Mouse (Mus musculus): Measurements from ENCODE around the gene Phlpp2. TPM values are rescaled to one million over a fixed set of nuclear protein-coding genes. Genes with fewer than 3 reads are reported as not detected.

The Phlpp2 gene
- 5.2 and 7.7 TPM in 2 replicates for polyA plus RNA-seq (2014; fragmentation: Nextera tagmentation; extraction: Ambion mirVana)

DNA sequence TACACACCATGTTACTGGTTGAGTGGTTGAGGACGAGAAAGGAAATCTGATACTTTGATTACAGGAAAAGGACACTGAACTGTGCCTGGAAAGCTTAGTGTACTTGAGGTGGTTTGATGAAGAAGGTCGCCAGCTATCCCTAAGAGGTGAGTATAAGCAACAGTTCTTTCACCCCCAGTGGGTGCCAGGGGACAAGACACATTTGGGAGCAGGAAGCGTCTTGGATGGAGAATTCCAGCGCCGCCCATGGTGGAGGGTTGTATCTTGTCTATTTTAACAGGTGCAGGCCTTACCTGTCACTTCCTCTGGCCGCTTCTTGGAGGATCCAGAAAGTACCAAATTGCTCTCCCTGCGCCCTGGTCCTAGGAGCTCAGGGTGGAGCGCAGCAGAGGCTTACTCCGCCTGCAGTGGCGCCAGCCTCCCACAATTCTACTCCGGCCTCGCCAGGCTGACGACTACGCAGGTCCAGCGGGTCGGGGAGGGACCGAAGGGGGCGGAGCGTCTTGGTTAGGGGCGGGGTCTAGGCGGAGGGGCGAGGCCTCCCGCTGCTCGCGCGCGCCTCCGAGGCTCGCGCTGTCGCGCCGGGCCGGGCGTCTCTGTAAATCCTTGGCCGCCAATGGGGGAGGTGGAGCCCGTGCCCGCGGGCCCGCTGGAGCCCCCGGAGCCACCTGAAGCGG lies at the start of gene Phlpp2:
TSS of gene Phlpp2 (plus strand) at position 540 of the 677 bp plus-strand sequence.
- H3K27me3 ChIP-seq (ENCODE audit: control insufficient read depth, insufficient read depth, low read length): no peaks in the 10 kb centered on the region
- H3K4me2 ChIP-seq (ENCODE audit: low read depth, low read length): peak within 1 kb of the TSS; percentile 78
- H3K36me3 ChIP-seq (ENCODE audit: control insufficient read depth, insufficient read depth, low read length): no peaks in the 10 kb centered on the region
- H3K9ac ChIP-seq (replicated peaks; ENCODE audit: low read depth, low read length): peak within 1 kb of the TSS; percentile 90
- H3K9me3 ChIP-seq (ENCODE audit: control insufficient read depth, low read length): no peaks in the 10 kb centered on the region
- 1% methylated on average over 42 of the region's 42 CpGs for WGBS
- peak; percentile 98 for ATAC-seq (ENCODE audit: low read depth)
- H3K4me1 ChIP-seq (ENCODE audit: control insufficient read depth, insufficient read depth, low read length): 0 out of 2 replicates have a peak, but pooled peaks cover 3% of the 10 kb centered on the region
- H3K27ac ChIP-seq (ENCODE audit: low read depth, low read length): peak within 1 kb of the TSS; percentile 81
- H3K4me3 ChIP-seq (ENCODE audit: low read depth, low read length): peak within 1 kb of the TSS; percentile 91

GRCm38 (mm10) chr8:109823561-109823960 lies 44.8 kb upstream of the Phlpp2 start:
- no peak for ATAC-seq (ENCODE audit: low read depth)

DNA sequence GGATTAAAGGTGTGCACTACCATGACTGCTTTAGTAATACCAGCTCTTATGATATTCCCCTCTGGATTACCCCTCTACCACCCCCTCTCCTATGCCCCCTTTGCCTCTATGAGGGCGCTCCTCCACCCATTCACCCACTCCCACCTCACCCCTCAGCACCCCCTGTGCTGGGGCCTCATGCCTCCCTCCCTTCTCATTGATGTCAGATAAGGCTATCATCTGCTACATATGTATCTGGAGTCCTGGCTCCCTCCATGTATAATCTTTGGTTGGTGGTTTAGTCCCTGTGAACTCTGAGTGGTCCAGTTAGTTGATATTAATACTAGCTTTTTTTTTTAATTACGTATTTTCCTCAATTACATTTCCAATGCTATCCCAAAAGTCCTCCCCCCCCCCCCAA lies 28.5 kb upstream of the Phlpp2 start:
- Histone ChIP-seq H3K27ac (ENCODE audit: low read depth, low read length) (no peak overlapping the region), H3K9me3 (ENCODE audit: control insufficient read depth, low read length) (no peaks in the 10 kb centered on the region), H3K4me3 (ENCODE audit: low read depth, low read length) (no peak overlapping the region), H3K9ac (replicated peaks; ENCODE audit: low read depth, low read length) (no peak overlapping the region), H3K4me1 (ENCODE audit: control insufficient read depth, insufficient read depth, low read length) (no peaks in the 10 kb centered on the region), H3K27me3 (ENCODE audit: control insufficient read depth, insufficient read depth, low read length) (no peaks in the 10 kb centered on the region), H3K4me2 (ENCODE audit: low read depth, low read length) (no peak overlapping the region), H3K36me3 (ENCODE audit: control insufficient read depth, insufficient read depth, low read length) (peaks cover 26% of the 10 kb centered on the region)
- WGBS: 100% methylated on average over 2 of the region's 2 CpGs
- ATAC-seq (ENCODE audit: low read depth): no peak

More at GRCm38 (mm10) chr8:109823561-109823960, 44.8 kb upstream of the Phlpp2 start:
- Histone ChIP-seq H3K9me3 (ENCODE audit: control insufficient read depth, low read length) (no peaks in the 10 kb centered on the region), H3K4me3 (ENCODE audit: low read depth, low read length) (no peak overlapping the region), H3K36me3 (ENCODE audit: control insufficient read depth, insufficient read depth, low read length) (no peaks in the 10 kb centered on the region), H3K27ac (ENCODE audit: low read depth, low read length) (no peak overlapping the region), H3K9ac (replicated peaks; ENCODE audit: low read depth, low read length) (no peak overlapping the region), H3K4me1 (ENCODE audit: control insufficient read depth, insufficient read depth, low read length) (no peaks in the 10 kb centered on the region), H3K27me3 (ENCODE audit: control insufficient read depth, insufficient read depth, low read length) (no peaks in the 10 kb centered on the region), H3K4me2 (ENCODE audit: low read depth, low read length) (no peak overlapping the region)
- 93% methylated on average over 2 of the region's 2 CpGs for WGBS

DNA sequence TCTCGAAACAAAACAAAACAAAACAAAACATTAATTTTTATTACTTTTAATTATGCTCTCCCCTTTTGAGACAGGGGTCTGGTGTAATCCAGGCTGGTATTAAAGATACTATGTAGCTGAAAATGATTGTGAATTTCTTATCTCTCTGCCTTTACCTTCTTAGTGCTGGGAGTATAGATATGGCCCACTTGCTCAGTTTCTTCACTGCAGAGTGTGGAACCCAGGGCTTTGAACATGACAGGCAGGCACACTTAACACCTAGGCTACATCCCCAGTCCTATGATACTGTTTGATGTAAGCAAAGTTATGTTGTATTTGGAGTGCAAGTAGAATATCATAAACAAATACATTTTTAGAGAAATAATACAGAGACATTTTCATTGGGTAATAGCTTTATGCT lies 25.9 kb upstream of the Phlpp2 start:
- Histone ChIP-seq H3K27ac (ENCODE audit: low read depth, low read length) (no peak overlapping the region), H3K27me3 (ENCODE audit: control insufficient read depth, insufficient read depth, low read length) (no peaks in the 10 kb centered on the region), H3K4me3 (ENCODE audit: low read depth, low read length) (no peak overlapping the region), H3K4me1 (ENCODE audit: control insufficient read depth, insufficient read depth, low read length) (no peaks in the 10 kb centered on the region), H3K36me3 (ENCODE audit: control insufficient read depth, insufficient read depth, low read length) (peaks cover 31% of the 10 kb centered on the region), H3K9me3 (ENCODE audit: control insufficient read depth, low read length) (no peaks in the 10 kb centered on the region), H3K9ac (replicated peaks; ENCODE audit: low read depth, low read length) (no peak overlapping the region), H3K4me2 (ENCODE audit: low read depth, low read length) (no peak overlapping the region)
- 100% methylated on average over 1 of the region's 1 CpGs for WGBS
- ATAC-seq (ENCODE audit: low read depth): no peak

DNA sequence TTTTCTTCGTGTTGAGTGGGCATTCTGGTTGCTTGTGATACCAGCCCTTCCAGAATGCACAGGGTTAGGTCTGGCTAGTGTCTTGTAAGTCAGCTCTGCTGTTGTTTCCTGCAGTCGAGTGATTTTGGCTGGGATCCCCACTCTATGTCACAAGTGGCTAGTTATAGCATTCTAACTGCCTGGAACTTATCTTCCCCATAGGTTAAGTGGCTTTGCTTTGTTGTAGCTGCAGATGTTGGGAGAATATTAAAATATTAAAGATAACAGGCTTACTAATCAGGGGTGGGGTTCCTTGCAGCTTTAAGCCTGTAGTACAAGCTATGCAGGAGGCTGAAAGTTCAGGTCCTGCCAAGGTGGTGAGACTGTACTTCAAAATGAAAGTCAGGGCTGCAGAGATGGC lies 20.5 kb upstream of the Phlpp2 start:
- Histone ChIP-seq H3K27me3 (ENCODE audit: control insufficient read depth, insufficient read depth, low read length) (no peaks in the 10 kb centered on the region), H3K9ac (replicated peaks; ENCODE audit: low read depth, low read length) (no peak overlapping the region), H3K4me1 (ENCODE audit: control insufficient read depth, insufficient read depth, low read length) (no peaks in the 10 kb centered on the region), H3K4me2 (ENCODE audit: low read depth, low read length) (no peak overlapping the region), H3K27ac (ENCODE audit: low read depth, low read length) (no peak overlapping the region), H3K36me3 (ENCODE audit: control insufficient read depth, insufficient read depth, low read length) (peaks cover 46% of the 10 kb centered on the region), H3K9me3 (ENCODE audit: control insufficient read depth, low read length) (no peaks in the 10 kb centered on the region), H3K4me3 (ENCODE audit: low read depth, low read length) (no peak overlapping the region)
- WGBS: 90% methylated on average over 2 of the region's 2 CpGs
- ATAC-seq (ENCODE audit: low read depth): no peak

- Histone ChIP-seq H3K9ac (replicated peaks; ENCODE audit: low read depth, low read length) (no peak overlapping the region), H3K4me1 (ENCODE audit: control insufficient read depth, insufficient read depth, low read length) (no peaks in the 10 kb centered on the region), H3K27ac (ENCODE audit: low read depth, low read length) (no peak overlapping the region), H3K27me3 (ENCODE audit: control insufficient read depth, insufficient read depth, low read length) (no peaks in the 10 kb centered on the region), H3K36me3 (ENCODE audit: control insufficient read depth, insufficient read depth, low read length) (peaks cover 42% of the 10 kb centered on the region), H3K9me3 (ENCODE audit: control insufficient read depth, low read length) (no peaks in the 10 kb centered on the region), H3K4me2 (ENCODE audit: low read depth, low read length) (no peak overlapping the region), H3K4me3 (ENCODE audit: low read depth, low read length) (no peak overlapping the region)
- WGBS: 87% methylated on average over 3 of the region's 3 CpGs
- ATAC-seq (ENCODE audit: low read depth): no peak
Observed at GRCm38 (mm10) chr8:109848981-109849380, 19.4 kb upstream of the Phlpp2 start.

DNA sequence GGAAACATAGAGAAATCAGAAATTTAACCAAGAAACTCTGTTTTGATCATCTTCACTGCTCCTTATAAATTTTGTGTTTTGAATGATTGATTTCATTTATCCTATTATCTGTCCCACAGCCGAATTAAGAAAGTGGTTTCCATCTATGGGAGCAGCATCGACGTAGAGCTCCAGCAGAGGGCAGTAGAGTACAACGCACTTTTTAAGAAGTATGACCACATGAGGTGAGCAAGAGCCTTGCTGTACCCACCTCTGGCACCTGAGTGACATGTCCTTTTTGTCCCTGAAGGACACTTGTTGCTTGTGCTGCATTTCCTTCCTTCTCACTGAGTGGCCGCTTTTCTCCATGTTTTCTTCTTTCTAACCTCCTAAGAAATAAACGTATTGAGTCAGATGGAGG lies 14.9 kb upstream of the Phlpp2 start:
- H3K36me3 ChIP-seq (ENCODE audit: control insufficient read depth, insufficient read depth, low read length): peaks cover 45% of the 10 kb centered on the region
- H3K4me1 ChIP-seq (ENCODE audit: control insufficient read depth, insufficient read depth, low read length): no peaks in the 10 kb centered on the region
- H3K9ac ChIP-seq (replicated peaks; ENCODE audit: low read depth, low read length): no peak overlapping the region
- no peaks in the 10 kb centered on the region for H3K9me3 ChIP-seq (ENCODE audit: control insufficient read depth, low read length)
- ATAC-seq (ENCODE audit: low read depth): no peak
- no peak overlapping the region for H3K4me3 ChIP-seq (ENCODE audit: low read depth, low read length)
- no peak overlapping the region for H3K4me2 ChIP-seq (ENCODE audit: low read depth, low read length)
- no peaks in the 10 kb centered on the region for H3K27me3 ChIP-seq (ENCODE audit: control insufficient read depth, insufficient read depth, low read length)
- 52% methylated on average over 6 of the region's 6 CpGs for WGBS
- no peak overlapping the region for H3K27ac ChIP-seq (ENCODE audit: low read depth, low read length)

DNA sequence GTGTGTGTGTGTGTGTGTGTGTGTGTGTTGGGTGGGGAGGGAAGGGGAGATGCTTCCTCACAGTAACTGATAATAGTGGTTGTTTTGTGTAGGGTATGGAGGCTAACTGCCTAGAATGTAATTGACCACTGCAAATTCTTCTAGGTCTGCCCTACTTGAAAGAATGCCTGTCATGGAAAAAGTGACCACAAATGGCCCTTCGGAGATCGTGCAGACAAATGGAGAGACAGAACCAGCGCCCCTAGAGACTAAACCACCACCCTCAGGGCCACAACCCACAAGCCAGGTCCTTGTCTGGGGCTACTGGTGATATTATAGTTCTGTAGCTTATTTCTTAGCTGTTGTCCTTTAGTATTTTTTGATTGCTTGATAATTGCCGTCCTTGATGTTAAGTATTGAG lies 13.8 kb upstream of the Phlpp2 start:
- WGBS: 92% methylated on average over 4 of the region's 4 CpGs
- Histone ChIP-seq H3K4me3 (ENCODE audit: low read depth, low read length) (no peak overlapping the region), H3K36me3 (ENCODE audit: control insufficient read depth, insufficient read depth, low read length) (peaks cover 45% of the 10 kb centered on the region)

DNA sequence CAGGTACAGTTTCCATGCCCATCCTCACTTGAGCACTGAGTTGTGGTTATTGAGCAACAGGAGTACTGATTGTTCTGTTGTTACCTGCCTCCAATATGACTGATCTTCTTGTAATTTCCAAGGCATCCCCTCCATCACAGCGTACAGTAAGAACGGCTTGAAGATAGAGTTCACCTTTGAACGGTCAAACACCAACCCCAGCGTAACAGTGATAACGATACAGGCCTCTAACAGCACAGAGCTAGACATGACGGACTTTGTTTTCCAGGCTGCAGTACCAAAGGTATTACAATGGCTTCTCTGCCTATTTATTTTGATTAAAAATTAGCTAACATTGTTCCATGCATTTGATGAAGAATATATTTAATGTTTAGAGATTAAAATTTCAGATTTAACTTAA lies 12.9 kb upstream of the Phlpp2 start:
- no peak overlapping the region for H3K9ac ChIP-seq (replicated peaks; ENCODE audit: low read depth, low read length)
- no peaks in the 10 kb centered on the region for H3K4me1 ChIP-seq (ENCODE audit: control insufficient read depth, insufficient read depth, low read length)
- H3K9me3 ChIP-seq (ENCODE audit: control insufficient read depth, low read length): no peaks in the 10 kb centered on the region
- WGBS: 96% methylated on average over 6 of the region's 6 CpGs
- no peaks in the 10 kb centered on the region for H3K27me3 ChIP-seq (ENCODE audit: control insufficient read depth, insufficient read depth, low read length)
- H3K36me3 ChIP-seq (ENCODE audit: control insufficient read depth, insufficient read depth, low read length): peaks cover 45% of the 10 kb centered on the region
- H3K27ac ChIP-seq (ENCODE audit: low read depth, low read length): no peak overlapping the region
- H3K4me3 ChIP-seq (ENCODE audit: low read depth, low read length): no peak overlapping the region
- ATAC-seq (ENCODE audit: low read depth): no peak
- no peak overlapping the region for H3K4me2 ChIP-seq (ENCODE audit: low read depth, low read length)

More for the DNA sequence above, 13.8 kb upstream of the Phlpp2 start:
- no peak for ATAC-seq (ENCODE audit: low read depth)
- Histone ChIP-seq H3K4me2 (ENCODE audit: low read depth, low read length) (no peak overlapping the region), H3K4me1 (ENCODE audit: control insufficient read depth, insufficient read depth, low read length) (no peaks in the 10 kb centered on the region), H3K27ac (ENCODE audit: low read depth, low read length) (no peak overlapping the region), H3K9me3 (ENCODE audit: control insufficient read depth, low read length) (no peaks in the 10 kb centered on the region), H3K9ac (replicated peaks; ENCODE audit: low read depth, low read length) (no peak overlapping the region), H3K27me3 (ENCODE audit: control insufficient read depth, insufficient read depth, low read length) (no peaks in the 10 kb centered on the region)
